Mouse (Mus musculus) limb, embryonic 13.5 days (tissue): ENCODE measurements around the gene Pou2af1. TPM values are rescaled to one million over a fixed set of nuclear protein-coding genes. Genes with fewer than 3 reads are reported as not detected.

Experiments used
- ATAC-seq: fragments of 200-750 bp; cut with Nextera tagmentation; 2 replicates; pipeline ENCODE4 v1.8.0; 2017; ENCODE audit warnings: low read depth, moderate number of reproducible peaks, moderate TSS enrichment; ENCODE audit not compliant: low FRiP score
- H3K27ac ChIP-seq: fragments of 300-500 bp; sonication (generic); 2 replicates; pipeline ENCODE4 v1.5.1; 2015; ENCODE audit warnings: inconsistent platforms, mild to moderate bottlenecking, moderate library complexity
- H3K27me3 ChIP-seq: fragments of 300-500 bp; sonication (generic); 2 replicates; pipeline ENCODE4 v1.6.1; 2015; ENCODE audit warnings: mild to moderate bottlenecking, inconsistent platforms
- H3K36me3 ChIP-seq: fragments of 300-500 bp; sonication (generic); 2 replicates; pipeline ENCODE4 v1.6.1; 2015; ENCODE audit warnings: inconsistent platforms, mild to moderate bottlenecking, moderate library complexity
- H3K4me1 ChIP-seq: fragments of 300-500 bp; sonication (generic); 2 replicates; pipeline ENCODE4 v1.6.1; 2015; ENCODE audit warnings: inconsistent platforms
- H3K4me2 ChIP-seq: fragments of 300-500 bp; sonication (generic); replicated peaks from 2 replicates; pipeline ENCODE4 v1.6.1; 2015; ENCODE audit warnings: inconsistent platforms, mild to moderate bottlenecking, moderate library complexity
- H3K4me3 ChIP-seq: fragments of 300-500 bp; sonication (generic); 2 replicates; pipeline ENCODE4 v1.5.1; 2015; ENCODE audit warnings: moderate library complexity, mild to moderate bottlenecking, inconsistent platforms
- H3K9ac ChIP-seq: fragments of 300-500 bp; sonication (generic); 2 replicates; pipeline ENCODE4 v1.6.1; 2015; ENCODE audit warnings: mild to moderate bottlenecking, inconsistent platforms
- H3K9me3 ChIP-seq: fragments of 300-500 bp; sonication (generic); 2 replicates; pipeline ENCODE4 v1.6.1; 2016; ENCODE audit warnings: inconsistent platforms
- WGBS: fragments of 180-500 bp; shearing (Covaris S2); methylation state at CpG from one replicate; pipeline ENCODE4 v1.1.7; 2015; 5-methylcytosine and 5-hydroxymethylcytosine counted together
- polyA plus RNA-seq: library from polyadenylated mRNA; unstranded; fragments of >200 nt; fragmentation: Nextera tagmentation; extraction: Ambion mirVana; gene quantifications from 2 replicates; pipeline ENCODE4 v1.2.1, GENCODE M21; 2015

Pou2af1 gene
- polyA plus RNA-seq, 1 experiment from 2014 or later, result not detected

GRCm38 (mm10) chr9:51232163-51232562 lies 18.7 kb downstream of the Pou2af1 start:
- H3K9ac ChIP-seq, result no peak overlapping the region
- ATAC-seq, result no peak
- no peak overlapping the region for H3K27ac ChIP-seq
- H3K4me2 ChIP-seq, result no peak overlapping the region
- WGBS, result 95% methylated on average over 8 of the region's 8 CpGs
- no peaks in the 10 kb centered on the region for H3K9me3 ChIP-seq
- H3K4me3 ChIP-seq, result no peak overlapping the region
- H3K4me1 ChIP-seq, result no peaks in the 10 kb centered on the region
- H3K27me3 ChIP-seq, result no peaks in the 10 kb centered on the region
- no peaks in the 10 kb centered on the region for H3K36me3 ChIP-seq

GRCm38 (mm10) chr9:51238741-51239385 lies 25.4 kb downstream of the Pou2af1 start:
- no peaks in the 10 kb centered on the region for H3K36me3 ChIP-seq
- no peak for ATAC-seq
- no peak overlapping the region for H3K27ac ChIP-seq
- no peak overlapping the region for H3K9ac ChIP-seq
- 54% methylated on average over 12 of the region's 12 CpGs for WGBS
- no peaks in the 10 kb centered on the region for H3K27me3 ChIP-seq
- H3K4me1 ChIP-seq, result no peaks in the 10 kb centered on the region
- no peak overlapping the region for H3K4me2 ChIP-seq
- no peaks in the 10 kb centered on the region for H3K9me3 ChIP-seq
- H3K4me3 ChIP-seq, result no peak overlapping the region

GRCm38 (mm10) chr9:51256780-51257502 lies 43.4 kb downstream of the Pou2af1 start:
- Histone ChIP-seq H3K9ac (no peak overlapping the region), H3K9me3 (no peaks in the 10 kb centered on the region), H3K36me3 (no peaks in the 10 kb centered on the region), H3K4me2 (no peak overlapping the region), H3K27ac (no peak overlapping the region), H3K27me3 (no peaks in the 10 kb centered on the region), H3K4me3 (no peak overlapping the region), H3K4me1 (peaks cover 2% of the 10 kb centered on the region)
- WGBS, result 71% methylated on average over 4 of the region's 4 CpGs
- no peak for ATAC-seq

GRCm38 (mm10) chr9:51258426-51258825 lies 44.9 kb downstream of the Pou2af1 start:
- no peak overlapping the region for H3K4me3 ChIP-seq
- H3K9ac ChIP-seq, result no peak overlapping the region
- H3K27me3 ChIP-seq, result no peaks in the 10 kb centered on the region
- no peak for ATAC-seq
- WGBS, result 86% methylated on average over 5 of the region's 5 CpGs
- H3K4me1 ChIP-seq, result no peaks in the 10 kb centered on the region
- no peak overlapping the region for H3K4me2 ChIP-seq
- H3K9me3 ChIP-seq, result no peaks in the 10 kb centered on the region
- H3K36me3 ChIP-seq, result no peaks in the 10 kb centered on the region
- no peak overlapping the region for H3K27ac ChIP-seq

- WGBS, result 65% methylated on average over 5 of the region's 5 CpGs
- Histone ChIP-seq H3K9me3 (no peaks in the 10 kb centered on the region), H3K4me1 (no peaks in the 10 kb centered on the region), H3K4me2 (no peak overlapping the region), H3K36me3 (no peaks in the 10 kb centered on the region), H3K4me3 (no peak overlapping the region), H3K9ac (no peak overlapping the region), H3K27me3 (0 out of 2 replicates have a peak, but pooled peaks cover 3% of the 10 kb centered on the region), H3K27ac (no peak overlapping the region)
- no peak for ATAC-seq
These were observed 55.3 kb downstream of the Pou2af1 start for GRCm38 (mm10) chr9:51268852-51269251.

- WGBS, result 81% methylated on average over 8 of the region's 8 CpGs
- no peak for ATAC-seq
- Histone ChIP-seq H3K4me2 (no peak overlapping the region), H3K9ac (no peak overlapping the region), H3K4me3 (no peak overlapping the region), H3K4me1 (peaks cover 5% of the 10 kb centered on the region; the same call in 1 of the 2 replicates), H3K36me3 (no peaks in the 10 kb centered on the region), H3K27me3 (0 out of 2 replicates have a peak, but pooled peaks cover 6% of the 10 kb centered on the region), H3K27ac (no peak overlapping the region), H3K9me3 (no peaks in the 10 kb centered on the region)
These were observed 57.6 kb downstream of the Pou2af1 start for GRCm38 (mm10) chr9:51271073-51271472.

GRCm38 (mm10) chr9:51272102-51272501 lies 58.6 kb downstream of the Pou2af1 start:
- Histone ChIP-seq H3K36me3 (no peaks in the 10 kb centered on the region), H3K4me1 (peaks cover 5% of the 10 kb centered on the region; the same call in 1 of the 2 replicates), H3K4me3 (no peak overlapping the region), H3K4me2 (no peak overlapping the region), H3K9me3 (no peaks in the 10 kb centered on the region), H3K27me3 (0 out of 2 replicates have a peak, but pooled peaks cover 6% of the 10 kb centered on the region), H3K9ac (no peak overlapping the region), H3K27ac (no peak overlapping the region)
- ATAC-seq, result no peak
- WGBS, result 71% methylated on average over 5 of the region's 5 CpGs

- H3K4me3 ChIP-seq, result no peak overlapping the region
- 57% methylated on average over 9 of the region's 9 CpGs for WGBS
- no peak overlapping the region for H3K27ac ChIP-seq
- H3K36me3 ChIP-seq, result no peaks in the 10 kb centered on the region
- no peak overlapping the region for H3K9ac ChIP-seq
- ATAC-seq, result no peak
- H3K4me1 ChIP-seq, result peaks cover 15% of the 10 kb centered on the region
- H3K9me3 ChIP-seq, result no peaks in the 10 kb centered on the region
- H3K4me2 ChIP-seq, result no peak overlapping the region
- H3K27me3 ChIP-seq, result 0 out of 2 replicates have a peak, but pooled peaks cover 6% of the 10 kb centered on the region
These were observed 60.2 kb downstream of the Pou2af1 start for GRCm38 (mm10) chr9:51273581-51274154.

GRCm38 (mm10) chr9:51274678-51275077 lies 61.2 kb downstream of the Pou2af1 start:
- H3K9ac ChIP-seq, result no peak overlapping the region
- H3K27ac ChIP-seq, result no peak overlapping the region
- no peak for ATAC-seq
- 26% methylated on average over 4 of the region's 4 CpGs for WGBS
- no peaks in the 10 kb centered on the region for H3K36me3 ChIP-seq
- H3K9me3 ChIP-seq, result no peaks in the 10 kb centered on the region
- H3K4me1 ChIP-seq, result peaks cover 15% of the 10 kb centered on the region
- no peak overlapping the region for H3K4me3 ChIP-seq
- H3K27me3 ChIP-seq, result peaks cover 12% of the 10 kb centered on the region
- no peak overlapping the region for H3K4me2 ChIP-seq

GRCm38 (mm10) chr9:51277834-51278498 lies 64.5 kb downstream of the Pou2af1 start:
- Histone ChIP-seq H3K9me3 (no peaks in the 10 kb centered on the region), H3K27me3 (peaks cover 36% of the 10 kb centered on the region), H3K4me3 (peak overlapping the region; percentile 60), H3K4me1 (peaks cover 15% of the 10 kb centered on the region), H3K27ac (peak overlapping the region; percentile 33; the same call in 1 of the 2 replicates), H3K4me2 (peak overlapping the region; percentile 87), H3K36me3 (no peaks in the 10 kb centered on the region), H3K9ac (peak overlapping the region; percentile 78)
- WGBS, result 17% methylated on average over 13 of the region's 13 CpGs
- ATAC-seq, result no peak

GRCm38 (mm10) chr9:51278500-51279381 lies 65.2 kb downstream of the Pou2af1 start, which contains the start of gene Colca2:
Gene Colca2 (minus strand): TSS chr9:51278569.
- H3K9me3 ChIP-seq, result no peaks in the 10 kb centered on the region
- H3K27ac ChIP-seq, result peak within 1 kb of the TSS; percentile 33
- H3K4me1 ChIP-seq, result peaks cover 15% of the 10 kb centered on the region
- ATAC-seq, result peak; percentile 95
- peak within 1 kb of the TSS; percentile 87 for H3K4me2 ChIP-seq
- H3K27me3 ChIP-seq, result peaks cover 34% of the 10 kb centered on the region
- under 1% methylated on average over 53 of the region's 53 CpGs for WGBS
- peak within 1 kb of the TSS; percentile 60 for H3K4me3 ChIP-seq
- H3K36me3 ChIP-seq, result no peaks in the 10 kb centered on the region
- peak within 1 kb of the TSS; percentile 78 for H3K9ac ChIP-seq
